Mouse (Mus musculus): ENCODE measurements around the gene Ficd.

- TF ChIP-seq GATA1 (IDR thresholded peaks at IDR 0.05; ENCODE audit: borderline replicate concordance, low read length) = no peak
- TF ChIP-seq CTCF (IDR thresholded peaks at IDR 0.05; ENCODE audit: low read depth, low read length) = no peak; the same call in 1 of the 2 replicates
- no peak for TF ChIP-seq GATA2 (IDR thresholded peaks at IDR 0.05; ENCODE audit: borderline replicate concordance, low read depth, low read length)
- no peak for TF ChIP-seq POLR2AphosphoS5 (IDR thresholded peaks at IDR 0.05; ENCODE audit: insufficient replicate concordance, low read depth, low read length)
- no peak for TF ChIP-seq TAL1 (conservative IDR thresholded peaks at IDR 0.05; ENCODE audit: low read depth, low read length)
Observed at GRCm38 (mm10) chr5:113722224-113723013, 13.2 kb upstream of the Ficd start.

Data from G1E (cell line).